Comparison of ENCODE assay signal across 10 mouse cellular contexts in the genomic region with DNA sequence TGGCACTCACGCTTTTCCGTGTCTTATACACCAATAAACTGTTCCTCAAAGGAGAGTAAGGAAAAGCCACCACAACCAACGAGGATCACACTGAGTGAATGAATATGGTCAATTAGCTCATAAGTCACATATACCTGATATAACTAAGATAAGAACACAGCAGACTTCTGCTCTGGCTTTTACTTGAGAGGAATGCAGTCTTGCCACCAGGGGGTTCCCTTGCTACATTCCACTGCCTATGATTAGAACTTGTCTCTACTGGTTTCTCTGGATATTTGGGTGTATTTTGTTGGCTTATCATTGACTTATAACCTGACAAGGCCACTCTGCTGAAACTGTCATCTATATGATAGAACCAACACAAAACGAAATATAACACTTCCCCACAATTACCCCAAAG. TPM values are rescaled to one million over a fixed set of nuclear protein-coding genes. Genes with fewer than 3 reads are reported as not detected.
DNase-seq lines count a peak whose midpoint lies in the region; ATAC-seq and TF ChIP-seq lines count a peak whose summit lies in the region.
"Had no signal": no experiment of that assay in that cellular context is flagged by ENCODE, and none has a peak within 500 bp of the region (broad histone marks: within the 10 kb centered on the region; RNA-seq: fewer than 3 reads in every experiment).

No protein-coding gene starts in this region.

- H3K36me3 ChIP-seq in kidney, postnatal 0 days (ENCODE audit: insufficient read depth, low read length) = no peaks in the 10 kb centered on the region
- H3K36me3 ChIP-seq: liver, embryonic 15.5 days had no signal

- no peak overlapping the region for H3K4me3 ChIP-seq in kidney, postnatal 0 days (replicated peaks; ENCODE audit: low read depth, low read length)
- H3K4me3 ChIP-seq in lung, adult 2 months (replicated peaks; ENCODE audit: extremely low read depth, low read depth, low read length) = no peak overlapping the region
- H3K4me3 ChIP-seq: erythroblast, embryonic 14.5 days; liver, embryonic 15.5 days had no signal

- no peak for ATAC-seq in kidney, postnatal 0 days (replicated peaks; ENCODE audit: low FRiP score, low read depth)

- TF ChIP-seq POLR2A in lung, adult 2 months (IDR thresholded peaks at IDR 0.05; ENCODE audit: borderline replicate concordance, extremely low read depth, low read depth, low read length) = no peak

- no peak overlapping the region for H3K4me2 ChIP-seq in kidney, postnatal 0 days (ENCODE audit: low read length)
- H3K4me2 ChIP-seq: liver, embryonic 15.5 days had no signal

- peak; percentile 87 for TF ChIP-seq CTCF in kidney, postnatal 0 days (IDR thresholded peaks at IDR 0.05; ENCODE audit: low read depth)
- no peak for TF ChIP-seq CTCF in lung, adult 2 months (IDR thresholded peaks at IDR 0.05; ENCODE audit: insufficient read depth, low read length)

- no peaks in the 10 kb centered on the region for H3K27me3 ChIP-seq in kidney, postnatal 0 days (ENCODE audit: insufficient read depth, low read length)
- H3K27me3 ChIP-seq: liver, embryonic 15.5 days had no signal

- no peak overlapping the region for H3K9ac ChIP-seq in kidney, postnatal 0 days (ENCODE audit: low read depth, low read length)
- H3K9ac ChIP-seq: liver, embryonic 15.5 days had no signal

- H3K27ac ChIP-seq in kidney, postnatal 0 days = no peak overlapping the region
- H3K27ac ChIP-seq: liver, embryonic 15.5 days had no signal

- peak; percentile 29 for DNase-seq in embryo, embryonic 10 days (ENCODE audit: low spot score)
- DNase-seq in embryo, embryonic 9.5 days (ENCODE audit: extremely low spot score) = no peak
- DNase-seq in ovary, postnatal 14 days (ENCODE audit: low spot score) = peak; percentile 4
- DNase-seq in ovary, postnatal 36 days (ENCODE audit: low spot score) = no peak
- DNase-seq in kidney, postnatal 0 days (ENCODE audit: low spot score) = peak; percentile 69
- peak; percentile 10 for DNase-seq in lung, adult 2 months
- no peak for DNase-seq in thymus, postnatal 4 days
- no peak for DNase-seq in heart, adult 11 months

- WGBS in kidney, postnatal 0 days = 60% methylated on average over 4 of the region's 4 CpGs
- WGBS in lung, adult 2 months = 69% methylated on average over 4 of the region's 4 CpGs

- H3K9me3 ChIP-seq in kidney, postnatal 0 days (replicated peaks; ENCODE audit: low read length) = no peaks in the 10 kb centered on the region
- H3K9me3 ChIP-seq: liver, embryonic 15.5 days had no signal

- no peaks in the 10 kb centered on the region for H3K4me1 ChIP-seq in kidney, postnatal 0 days (replicated peaks; ENCODE audit: insufficient read depth, low read length)
- no peaks in the 10 kb centered on the region for H3K4me1 ChIP-seq in lung, adult 2 months (ENCODE audit: control insufficient read depth, insufficient read depth, low read length)
- H3K4me1 ChIP-seq: liver, embryonic 15.5 days had no signal

RNA-seq across cellular contexts. Expression of a gene that starts 12.4 kb away (rescaled TPM):
- polyA plus RNA-seq in kidney, postnatal 0 days (2015; fragmentation: Nextera tagmentation; extraction: Ambion mirVana) = 0.17 TPM in 1 of 2 replicates, not detected in the other
- polyA plus RNA-seq in lung, adult 2 months (2012; rRNA removed) = not detected in 2 replicates
- polyA plus RNA-seq: erythroblast, embryonic 14.5 days; liver, embryonic 15.5 days had no signal

RNA-seq across cellular contexts. Expression of a gene that starts 25.3 kb away (rescaled TPM):
- polyA plus RNA-seq in kidney, postnatal 0 days (2015; fragmentation: Nextera tagmentation; extraction: Ambion mirVana) = 8.0 and 10.7 TPM in 2 replicates
- polyA plus RNA-seq in lung, adult 2 months (2012; rRNA removed) = 2.5 and 3.9 TPM in 2 replicates
- polyA plus RNA-seq: erythroblast, embryonic 14.5 days had no signal

Comparison
In these comparisons a context has a peak if more than half of its experiments do, and no peak if none do; other contexts are left out.
1. DNase-seq: peak in embryo, embryonic 10 days (single experiment), ovary, postnatal 14 days (single experiment), kidney, postnatal 0 days (single experiment) and lung, adult 2 months (single experiment); none in embryo, embryonic 9.5 days (single experiment), ovary, postnatal 36 days (single experiment), thymus, postnatal 4 days (single experiment) and heart, adult 11 months (single experiment).